Comparison of ENCODE assay signal across 13 mouse cellular contexts in genomic region chr9:79648587-79648986, GRCm38 (mm10).
DNase-seq lines count a peak whose midpoint lies in the region; ATAC-seq and TF ChIP-seq lines count a peak whose summit lies in the region.
"Had no signal": no experiment of that assay in that cellular context is flagged by ENCODE, and none has a peak within 500 bp of the region (broad histone marks: within the 10 kb centered on the region; RNA-seq: fewer than 3 reads in every experiment).

No protein-coding gene starts in this region.

- WGBS in heart, embryonic 10.5 days = 73% methylated on average over 9 of the region's 9 CpGs
- WGBS in heart, postnatal 0 days = 31% methylated on average over 9 of the region's 9 CpGs
- 76% methylated on average over 9 of the region's 9 CpGs for WGBS in hindbrain, embryonic 14.5 days

- no peak overlapping the region for H3K4me3 ChIP-seq in heart, embryonic 10.5 days
- no peak overlapping the region for H3K4me3 ChIP-seq in heart, postnatal 0 days (ENCODE audit: low read depth, low read length)
- no peak overlapping the region for H3K4me3 ChIP-seq in hindbrain, embryonic 14.5 days (replicated peaks; ENCODE audit: low read length)
- H3K4me3 ChIP-seq: hindbrain, embryonic 12.5 days; megakaryocyte, embryonic 14.5 days had no signal

- H3K9me3 ChIP-seq in heart, embryonic 10.5 days = no peaks in the 10 kb centered on the region
- H3K9me3 ChIP-seq in heart, postnatal 0 days (replicated peaks; ENCODE audit: control insufficient read depth, low read length) = no peaks in the 10 kb centered on the region
- H3K9me3 ChIP-seq in hindbrain, embryonic 14.5 days (ENCODE audit: control insufficient read depth, low read length) = no peaks in the 10 kb centered on the region
- H3K9me3 ChIP-seq: hindbrain, embryonic 12.5 days; megakaryocyte, embryonic 14.5 days had no signal

- peak; percentile 81 for ATAC-seq in heart, postnatal 0 days (ENCODE audit: insufficient read depth, low read depth)
- ATAC-seq in hindbrain, embryonic 14.5 days (ENCODE audit: low FRiP score) = no peak

- H3K36me3 ChIP-seq in heart, embryonic 10.5 days = no peaks in the 10 kb centered on the region
- H3K36me3 ChIP-seq in heart, postnatal 0 days (replicated peaks; ENCODE audit: control insufficient read depth, insufficient read depth, low read length) = no peaks in the 10 kb centered on the region
- H3K36me3 ChIP-seq in hindbrain, embryonic 14.5 days (replicated peaks; ENCODE audit: control insufficient read depth, insufficient read depth) = no peaks in the 10 kb centered on the region
- H3K36me3 ChIP-seq: hindbrain, embryonic 12.5 days had no signal

- no peaks in the 10 kb centered on the region for H3K27me3 ChIP-seq in heart, embryonic 10.5 days (ENCODE audit: insufficient read depth, poor library complexity, severe bottlenecking)
- no peaks in the 10 kb centered on the region for H3K27me3 ChIP-seq in heart, postnatal 0 days (ENCODE audit: control insufficient read depth, insufficient read depth, low read length)
- no peaks in the 10 kb centered on the region for H3K27me3 ChIP-seq in hindbrain, embryonic 14.5 days (ENCODE audit: control insufficient read depth, insufficient read depth, low read length)
- H3K27me3 ChIP-seq: hindbrain, embryonic 12.5 days; megakaryocyte, embryonic 14.5 days had no signal

- no peak overlapping the region for H3K4me2 ChIP-seq in heart, postnatal 0 days (ENCODE audit: low read depth, low read length)
- H3K4me2 ChIP-seq in hindbrain, embryonic 14.5 days (replicated peaks) = no peak overlapping the region
- H3K4me2 ChIP-seq: hindbrain, embryonic 12.5 days had no signal

- TF ChIP-seq EP300 in heart, postnatal 0 days (IDR thresholded peaks at IDR 0.05; ENCODE audit: low read depth) = no peak

- no peak overlapping the region for H3K27ac ChIP-seq in heart, embryonic 10.5 days
- H3K27ac ChIP-seq in heart, postnatal 0 days (ENCODE audit: low read depth) = no peak overlapping the region
- no peak overlapping the region for H3K27ac ChIP-seq in hindbrain, embryonic 14.5 days
- H3K27ac ChIP-seq: hindbrain, embryonic 12.5 days had no signal

- H3K4me1 ChIP-seq in heart, embryonic 10.5 days = no peaks in the 10 kb centered on the region
- H3K4me1 ChIP-seq in heart, postnatal 0 days (ENCODE audit: control insufficient read depth, insufficient read depth) = 0 out of 2 replicates have a peak, but pooled peaks cover 3% of the 10 kb centered on the region
- no peaks in the 10 kb centered on the region for H3K4me1 ChIP-seq in hindbrain, embryonic 14.5 days (replicated peaks; ENCODE audit: control insufficient read depth, insufficient read depth, low read length)
- H3K4me1 ChIP-seq: hindbrain, embryonic 12.5 days; megakaryocyte, embryonic 14.5 days had no signal

- no peak overlapping the region for H3K9ac ChIP-seq in heart, postnatal 0 days (replicated peaks; ENCODE audit: low read depth, low read length)
- H3K9ac ChIP-seq in hindbrain, embryonic 14.5 days = no peak overlapping the region
- H3K9ac ChIP-seq: hindbrain, embryonic 12.5 days had no signal

- no peak for TF ChIP-seq CTCF in heart, postnatal 0 days (IDR thresholded peaks at IDR 0.05; ENCODE audit: low read depth)

- DNase-seq in heart, adult 11 months = peak; percentile 85
- DNase-seq in heart, embryonic 10.5 days (ENCODE audit: low spot score) = no peak
- peak; percentile 5 to 9 for DNase-seq in urinary bladder, postnatal 36 days (ENCODE audit: low spot score in 2 of 2)
- no peak for DNase-seq in urinary bladder, postnatal 4 days (ENCODE audit: low spot score in 2 of 2)
- peak; percentile 44 for DNase-seq in heart, postnatal 0 days (ENCODE audit: low spot score)
- no peak for DNase-seq in embryo, embryonic 10.5 days (ENCODE audit: low spot score)
- DNase-seq in hindbrain, embryonic 14.5 days (ENCODE audit: low spot score) = no peak
- DNase-seq: adrenal gland, adult 8-10 months; kidney, adult 11 months; kidney, postnatal 4 days; right cerebral cortex, postnatal 25 days had no signal

Comparison
In these comparisons a context has a peak if more than half of its experiments do, and no peak if none do; other contexts are left out.
1. DNase-seq: peak in heart, adult 11 months (single experiment), urinary bladder, postnatal 36 days (2 of 2) and heart, postnatal 0 days (single experiment); none in heart, embryonic 10.5 days (single experiment), urinary bladder, postnatal 4 days (0 of 2), embryo, embryonic 10.5 days (single experiment) and hindbrain, embryonic 14.5 days (single experiment).